Mouse (Mus musculus) macrophage (primary cell): Measurements from ENCODE around the gene Arhgap19. TPM values are rescaled to one million over a fixed set of nuclear protein-coding genes. Genes with fewer than 3 reads are reported as not detected.
A peak's percentile ranks its signal among the peaks of the same experiment; 100 is the strongest.

Experiments
- H3K27ac ChIP-seq: fragments of 350-480 bp; formaldehyde crosslinking; 2 replicates; pipeline ENCODE4 v1.9.0; 2021
- H3K36me3 ChIP-seq: fragments of 350-480 bp; formaldehyde crosslinking; 2 replicates; pipeline ENCODE4 v1.9.0; 2021; ENCODE audit errors: inconsistent target
- H3K4me3 ChIP-seq: fragments of 350-480 bp; formaldehyde crosslinking; 2 replicates; pipeline ENCODE4 v1.9.0; 2021; ENCODE audit errors: inconsistent target
- H3K79me2 ChIP-seq: fragments of 350-480 bp; formaldehyde crosslinking; 2 replicates; pipeline ENCODE4 v1.9.0; 2021; ENCODE audit errors: inconsistent target
- WGBS: methylation state at CpG from one replicate; pipeline ENCODE4 v1.1.7; 2026; ENCODE audit warnings: inconsistent platforms; ENCODE audit not compliant: missing documents; 5-methylcytosine and 5-hydroxymethylcytosine counted together
- polyA plus RNA-seq: library from polyadenylated mRNA; stranded (reverse); fragments of 250-400 nt; gene quantifications from 3 replicates; pipeline ENCODE4 v1.2.4, GENCODE M21; 2018; ENCODE audit warnings: inconsistent platforms

Arhgap19 gene
- polyA plus RNA-seq, 1 experiment from 2014 or later, result 112 TPM

- Histone ChIP-seq H3K4me3 (no peak overlapping the region), H3K79me2 (no peaks in the 10 kb centered on the region), H3K27ac (no peak overlapping the region), H3K36me3 (no peaks in the 10 kb centered on the region)
- WGBS, result 74% methylated on average over 4 of the region's 4 CpGs
These were observed 36.0 kb upstream of the Arhgap19 start for GRCm38 (mm10) chr19:41837917-41838261.

GRCm38 (mm10) chr19:41837194-41837916 is 35.5 kb upstream of the Arhgap19 start:
- 92% methylated on average over 9 of the region's 9 CpGs for WGBS
- Histone ChIP-seq H3K4me3 (no peak overlapping the region), H3K36me3 (no peaks in the 10 kb centered on the region)

GRCm38 (mm10) chr19:41836719-41837118 is 34.9 kb upstream of the Arhgap19 start:
- WGBS, result 97% methylated on average over 3 of the region's 3 CpGs
- Histone ChIP-seq H3K4me3 (no peak overlapping the region), H3K27ac (no peak overlapping the region), H3K79me2 (no peaks in the 10 kb centered on the region), H3K36me3 (no peaks in the 10 kb centered on the region)

More at GRCm38 (mm10) chr19:41837194-41837916, 35.5 kb upstream of the Arhgap19 start:
- Histone ChIP-seq H3K79me2 (no peaks in the 10 kb centered on the region), H3K27ac (no peak overlapping the region)

GRCm38 (mm10) chr19:41835816-41836215 is 34.0 kb upstream of the Arhgap19 start:
- Histone ChIP-seq H3K27ac (no peak overlapping the region), H3K36me3 (no peaks in the 10 kb centered on the region), H3K4me3 (no peak overlapping the region), H3K79me2 (no peaks in the 10 kb centered on the region)
- WGBS, result 34% methylated on average over 6 of the region's 6 CpGs

GRCm38 (mm10) chr19:41835407-41835806 is 33.6 kb upstream of the Arhgap19 start:
- Histone ChIP-seq H3K79me2 (no peaks in the 10 kb centered on the region), H3K4me3 (no peak overlapping the region), H3K27ac (no peak overlapping the region), H3K36me3 (no peaks in the 10 kb centered on the region)
- 83% methylated on average over 6 of the region's 6 CpGs for WGBS

GRCm38 (mm10) chr19:41832501-41833201 is 30.8 kb upstream of the Arhgap19 start:
- WGBS, result 86% methylated on average over 13 of the region's 13 CpGs
- no peak overlapping the region for H3K4me3 ChIP-seq
- H3K79me2 ChIP-seq, result no peaks in the 10 kb centered on the region
- no peaks in the 10 kb centered on the region for H3K36me3 ChIP-seq
- no peak overlapping the region for H3K27ac ChIP-seq

GRCm38 (mm10) chr19:41831718-41832391 is 30.0 kb upstream of the Arhgap19 start:
- Histone ChIP-seq H3K27ac (no peak overlapping the region), H3K36me3 (no peaks in the 10 kb centered on the region), H3K79me2 (no peaks in the 10 kb centered on the region), H3K4me3 (no peak overlapping the region)
- WGBS, result 67% methylated on average over 14 of the region's 14 CpGs

GRCm38 (mm10) chr19:41831101-41831570 is 29.3 kb upstream of the Arhgap19 start:
- no peaks in the 10 kb centered on the region for H3K36me3 ChIP-seq
- no peak overlapping the region for H3K27ac ChIP-seq
- no peaks in the 10 kb centered on the region for H3K79me2 ChIP-seq
- H3K4me3 ChIP-seq, result peak overlapping the region; percentile 16; the same call in 1 of the 2 replicates
- 5% methylated on average over 12 of the region's 19 CpGs for WGBS

- no peaks in the 10 kb centered on the region for H3K79me2 ChIP-seq
- H3K27ac ChIP-seq, result no peak overlapping the region
- under 1% methylated on average over 77 of the region's 112 CpGs for WGBS
- H3K36me3 ChIP-seq, result no peaks in the 10 kb centered on the region
- H3K4me3 ChIP-seq, result peak overlapping the region; percentile 16; the same call in 1 of the 2 replicates
These were observed 28.5 kb upstream of the Arhgap19 start for GRCm38 (mm10) chr19:41830106-41831031.

GRCm38 (mm10) chr19:41829381-41830105 is 27.7 kb upstream of the Arhgap19 start, which contains the start of gene Frat1:
Gene Frat1, plus strand, starts transcription at chr19:41829970.
- H3K4me3 ChIP-seq, result peak within 1 kb of the TSS; percentile 27; the same call in 1 of the 2 replicates
- H3K79me2 ChIP-seq, result no peaks in the 10 kb centered on the region
- 2% methylated on average over 26 of the region's 39 CpGs for WGBS
- H3K36me3 ChIP-seq, result no peaks in the 10 kb centered on the region
- peak within 1 kb of the TSS; percentile 75 for H3K27ac ChIP-seq

GRCm38 (mm10) chr19:41828941-41829340 is 27.1 kb upstream of the Arhgap19 start:
- no peak overlapping the region for H3K27ac ChIP-seq
- no peaks in the 10 kb centered on the region for H3K36me3 ChIP-seq
- no peaks in the 10 kb centered on the region for H3K79me2 ChIP-seq
- H3K4me3 ChIP-seq, result no peak overlapping the region
- WGBS, result 85% methylated on average over 2 of the region's 3 CpGs

GRCm38 (mm10) chr19:41826529-41826928 is 24.7 kb upstream of the Arhgap19 start:
- H3K4me3 ChIP-seq, result no peak overlapping the region
- WGBS, result 86% methylated on average over 2 of the region's 3 CpGs
- no peaks in the 10 kb centered on the region for H3K79me2 ChIP-seq
- H3K36me3 ChIP-seq, result no peaks in the 10 kb centered on the region
- H3K27ac ChIP-seq, result no peak overlapping the region

GRCm38 (mm10) chr19:41824950-41825349 is 23.1 kb upstream of the Arhgap19 start:
- H3K79me2 ChIP-seq, result no peaks in the 10 kb centered on the region
- no peak overlapping the region for H3K4me3 ChIP-seq
- H3K27ac ChIP-seq, result no peak overlapping the region
- no peaks in the 10 kb centered on the region for H3K36me3 ChIP-seq
- 32% methylated on average over 5 of the region's 5 CpGs for WGBS
